Mouse (Mus musculus) limb, embryonic 11.5 days (tissue): Measurements from ENCODE around the gene Cd209f. TPM values are rescaled to one million over a fixed set of nuclear protein-coding genes. Genes with fewer than 3 reads are reported as not detected.
A peak's percentile ranks its signal among the peaks of the same experiment; 100 is the strongest.
"Not testable (repeated sequence)": the region's sequence is repeated elsewhere in the genome, so short reads cannot be mapped to it uniquely, and the experiment has no call there.

Source experiments
- ATAC-seq: fragments of 200-750 bp; cut with Nextera tagmentation; 2 replicates; pipeline ENCODE4 v1.8.0; 2017; ENCODE audit warnings: low read depth; ENCODE audit not compliant: insufficient number of reproducible peaks, low FRiP score, low TSS enrichment
- DNase-seq: peaks from one replicate; pipeline ENCODE4 v3.0.0-alpha.2; 2015; ENCODE audit warnings: low spot score
- H3K27ac ChIP-seq: fragments of 300-500 bp; sonication (generic); replicated peaks from 2 replicates; pipeline ENCODE4 v1.5.1; 2014; ENCODE audit warnings: low read depth, mild to moderate bottlenecking, low read length
- H3K27me3 ChIP-seq: fragments of 300-500 bp; sonication (generic); 2 replicates; pipeline ENCODE4 v1.6.1; 2014; ENCODE audit warnings: mild to moderate bottlenecking, low read length, mixed read lengths; ENCODE audit not compliant: control insufficient read depth, insufficient read depth
- H3K36me3 ChIP-seq: fragments of 300-500 bp; sonication (generic); 2 replicates; pipeline ENCODE4 v1.6.1; 2014; ENCODE audit warnings: mild to moderate bottlenecking, low read length, moderate library complexity, mixed read lengths; ENCODE audit not compliant: control insufficient read depth, insufficient read depth
- H3K4me1 ChIP-seq: fragments of 300-500 bp; sonication (generic); 2 replicates; pipeline ENCODE4 v1.6.1; 2014; ENCODE audit warnings: low read length, mixed read lengths; ENCODE audit not compliant: control insufficient read depth, insufficient read depth
- H3K4me2 ChIP-seq: fragments of 300-500 bp; sonication (generic); 2 replicates; pipeline ENCODE4 v1.6.1; 2014; ENCODE audit warnings: low read depth, mild to moderate bottlenecking, moderate library complexity; ENCODE audit not compliant: severe bottlenecking
- H3K4me3 ChIP-seq: fragments of 300-500 bp; sonication (generic); 2 replicates; pipeline ENCODE4 v1.5.1; 2014; ENCODE audit warnings: low read depth, low read length
- H3K9ac ChIP-seq: fragments of 300-500 bp; sonication (generic); 2 replicates; pipeline ENCODE4 v1.6.1; 2014; ENCODE audit warnings: mild to moderate bottlenecking, low read length
- H3K9me3 ChIP-seq: fragments of 300-500 bp; sonication (generic); 2 replicates; pipeline ENCODE4 v1.6.1; 2016; ENCODE audit warnings: low read length; ENCODE audit not compliant: control insufficient read depth
- WGBS: fragments of 180-500 bp; shearing (Covaris S2); extraction: QIAGEN DNeasy Blood & Tissue Kit; methylation state at CpG from one replicate; pipeline ENCODE4 v1.1.7; 2014; 5-methylcytosine and 5-hydroxymethylcytosine counted together
- polyA plus RNA-seq: library from polyadenylated mRNA; unstranded; fragments of >200 nt; fragmentation: Nextera tagmentation; extraction: Ambion mirVana; gene quantifications from 2 replicates; pipeline ENCODE4 v1.2.1, GENCODE M21; 2014

Gene Cd209f
- not detected in 2 replicates for polyA plus RNA-seq

GRCm38 (mm10) chr8:4105735-4106134 lies at the start of gene Cd209f:
TSS of gene Cd209f (minus strand) at chr8:4105835.
- not testable (repeated sequence) for H3K4me1 ChIP-seq, ATAC-seq, H3K36me3 ChIP-seq, H3K4me3 ChIP-seq, H3K4me2 ChIP-seq, H3K27ac ChIP-seq, H3K9ac ChIP-seq, DNase-seq, H3K9me3 ChIP-seq, H3K27me3 ChIP-seq
- 79% methylated on average over 1 of the region's 2 CpGs for WGBS

- no peak overlapping the region for H3K4me2 ChIP-seq
- no peaks in the 10 kb centered on the region for H3K27me3 ChIP-seq
- no peak overlapping the region for H3K4me3 ChIP-seq
- no peaks in the 10 kb centered on the region for H3K36me3 ChIP-seq
- DNase-seq (no peak), ATAC-seq (no peak)
- no peaks in the 10 kb centered on the region for H3K4me1 ChIP-seq
- H3K27ac ChIP-seq: no peak overlapping the region
- H3K9ac ChIP-seq: no peak overlapping the region
- H3K9me3 ChIP-seq: no peaks in the 10 kb centered on the region; the same call in 1 of the 2 replicates
Measured at GRCm38 (mm10) chr8:4154878-4155277, 49.2 kb upstream of the Cd209f start.

GRCm38 (mm10) chr8:4147272-4147671 lies 41.6 kb upstream of the Cd209f start:
- Histone ChIP-seq H3K9me3 (no peaks in the 10 kb centered on the region; the same call in 1 of the 2 replicates), H3K27ac (no peak overlapping the region), H3K9ac (no peak overlapping the region), H3K36me3 (no peaks in the 10 kb centered on the region), H3K27me3 (no peaks in the 10 kb centered on the region), H3K4me2 (no peak overlapping the region), H3K4me1 (no peaks in the 10 kb centered on the region), H3K4me3 (no peak overlapping the region)
- ATAC-seq (no peak), DNase-seq (no peak)
- WGBS: 33% methylated on average over 1 of the region's 1 CpGs

- H3K4me2 ChIP-seq: no peak overlapping the region
- WGBS: 69% methylated on average over 3 of the region's 3 CpGs
- DNase-seq (no peak), ATAC-seq (no peak)
- no peaks in the 10 kb centered on the region for H3K27me3 ChIP-seq
- no peak overlapping the region for H3K9ac ChIP-seq
- no peaks in the 10 kb centered on the region for H3K4me1 ChIP-seq
- no peak overlapping the region for H3K4me3 ChIP-seq
- no peaks in the 10 kb centered on the region for H3K36me3 ChIP-seq
- no peaks in the 10 kb centered on the region for H3K9me3 ChIP-seq
- H3K27ac ChIP-seq: no peak overlapping the region
Measured at GRCm38 (mm10) chr8:4141721-4142120, 36.1 kb upstream of the Cd209f start.

- WGBS: 12% methylated on average over 12 of the region's 12 CpGs
- ATAC-seq (peak; percentile 59; the same call in 1 of the 2 replicates), DNase-seq (peak; percentile 86)
- Histone ChIP-seq H3K4me1 (no peaks in the 10 kb centered on the region), H3K27me3 (no peaks in the 10 kb centered on the region), H3K4me3 (no peak overlapping the region), H3K27ac (no peak overlapping the region), H3K9me3 (no peaks in the 10 kb centered on the region), H3K36me3 (no peaks in the 10 kb centered on the region), H3K4me2 (no peak overlapping the region), H3K9ac (no peak overlapping the region)
Measured at GRCm38 (mm10) chr8:4139660-4140646, 34.3 kb upstream of the Cd209f start.

GRCm38 (mm10) chr8:4133798-4134197 lies 28.2 kb upstream of the Cd209f start, which contains the start of gene Cd209g:
TSS of gene Cd209g (plus strand) at chr8:4134098.
- Histone ChIP-seq H3K27me3 (no peaks in the 10 kb centered on the region), H3K4me3 (no peak within 1 kb of the TSS), H3K9ac (no peak within 1 kb of the TSS), H3K36me3 (no peaks in the 10 kb centered on the region), H3K4me2 (no peak within 1 kb of the TSS), H3K4me1 (no peaks in the 10 kb centered on the region), H3K9me3 (no peaks in the 10 kb centered on the region), H3K27ac (no peak within 1 kb of the TSS)
- ATAC-seq: no peak
- 94% methylated on average over 10 of the region's 10 CpGs for WGBS
- no peak for DNase-seq

GRCm38 (mm10) chr8:4088514-4088913 lies 17.1 kb downstream of the Cd209f start:
- H3K27ac ChIP-seq, DNase-seq, H3K27me3 ChIP-seq, ATAC-seq, H3K4me3 ChIP-seq, H3K4me2 ChIP-seq, H3K4me1 ChIP-seq, H3K9me3 ChIP-seq, H3K9ac ChIP-seq, H3K36me3 ChIP-seq: not testable (repeated sequence)
- 91% methylated on average over 3 of the region's 3 CpGs for WGBS

- not testable (repeated sequence) for H3K4me2 ChIP-seq, H3K9ac ChIP-seq, H3K27me3 ChIP-seq, H3K36me3 ChIP-seq, H3K9me3 ChIP-seq, H3K27ac ChIP-seq, H3K4me1 ChIP-seq, H3K4me3 ChIP-seq, DNase-seq
- 38% methylated on average over 31 of the region's 33 CpGs for WGBS
- ATAC-seq: peak; percentile 51; the same call in 1 of the 2 replicates
Measured at GRCm38 (mm10) chr8:4087180-4087722, 18.4 kb downstream of the Cd209f start.
